Mouse (Mus musculus): ENCODE data around the gene Rcc1l.

- TF ChIP-seq CTCF (IDR thresholded peaks at IDR 0.05; ENCODE audit: extremely low read depth, insufficient read depth, insufficient read length, insufficient replicate concordance) (no peak), POLR2A (IDR thresholded peaks at IDR 0.05; ENCODE audit: low read depth, low read length) (no peak)
Observed at GRCm38 (mm10) chr5:134119481-134120120, 57.0 kb downstream of the Rcc1l start.
